Mouse (Mus musculus): ENCODE measurements at regions not wholly inside any gene's neighbourhood (a gene's known extent, or its start where the extent isn't known, plus 50 kb on each side); places are given as distances from the start of the nearest gene placed in this dataset.

DNA sequence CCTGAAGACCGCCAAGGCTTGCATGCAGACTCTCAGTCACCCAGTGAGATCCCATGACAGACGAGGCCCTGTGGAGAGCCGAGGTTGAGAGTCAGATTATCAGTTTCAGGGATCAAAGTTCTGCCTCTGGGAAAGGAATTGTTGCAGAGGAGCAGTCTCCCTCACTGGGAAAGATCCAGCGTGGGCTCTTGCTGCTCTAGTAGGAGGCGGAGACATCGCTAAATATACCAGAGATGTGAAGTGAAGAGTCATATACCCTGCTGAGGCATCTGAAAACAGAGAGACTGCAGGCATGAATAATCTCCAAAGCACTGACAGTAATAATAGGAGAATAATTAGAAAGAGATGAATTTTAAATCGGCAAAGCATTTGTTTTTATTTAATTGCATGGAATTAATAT is 106.6 kb upstream of the Auts2 start:
- no peak for DNase-seq (ENCODE audit: low spot score)

DNA sequence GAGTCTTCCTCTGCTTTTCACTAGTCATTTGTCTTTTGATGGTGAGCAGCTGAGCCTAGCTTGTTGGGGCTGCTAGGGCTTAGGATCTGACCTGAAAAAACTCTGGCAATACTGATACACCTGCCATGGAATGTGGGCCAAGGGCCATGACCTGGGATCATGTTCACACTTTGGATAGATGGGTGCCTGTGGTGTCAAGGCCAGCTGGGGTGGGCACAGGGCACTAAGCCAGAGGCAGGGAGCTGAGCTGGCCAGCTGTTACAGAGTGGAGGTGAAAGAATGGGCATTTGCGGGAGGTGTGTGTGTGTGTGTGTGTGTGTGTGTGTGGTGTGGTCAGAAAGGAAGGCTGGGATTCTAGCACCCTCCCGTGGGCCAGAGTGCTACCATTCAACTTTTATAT is 105.6 kb upstream of the Auts2 start:
- no peak for DNase-seq (ENCODE audit: low spot score)

DNA sequence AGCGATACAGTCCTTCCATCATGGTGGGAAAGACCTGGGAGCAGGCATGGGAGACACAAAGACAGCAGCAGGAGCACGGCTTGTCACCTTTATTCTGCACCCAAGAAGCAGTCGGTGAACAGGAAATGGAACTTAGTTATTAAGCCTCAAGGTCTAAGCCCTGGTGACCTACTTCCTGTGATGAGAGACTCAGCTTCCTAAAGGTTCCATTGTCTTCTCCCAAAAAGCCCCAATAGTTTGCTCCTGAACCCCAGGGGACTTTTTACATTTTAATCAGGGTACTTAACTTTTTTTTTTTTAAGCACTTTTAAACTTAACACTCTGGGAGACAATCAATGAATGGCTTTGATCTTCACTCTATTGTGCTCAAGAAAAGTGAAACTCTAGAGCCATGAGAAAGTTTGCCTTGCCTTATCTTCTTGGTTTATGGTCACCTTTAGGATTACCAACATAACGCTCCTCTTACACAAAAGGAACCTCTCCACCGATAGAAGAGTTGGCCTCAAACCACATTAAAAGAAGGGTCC is 101.6 kb upstream of the Auts2 start:
- DNase-seq (ENCODE audit: low spot score), result no peak

DNA sequence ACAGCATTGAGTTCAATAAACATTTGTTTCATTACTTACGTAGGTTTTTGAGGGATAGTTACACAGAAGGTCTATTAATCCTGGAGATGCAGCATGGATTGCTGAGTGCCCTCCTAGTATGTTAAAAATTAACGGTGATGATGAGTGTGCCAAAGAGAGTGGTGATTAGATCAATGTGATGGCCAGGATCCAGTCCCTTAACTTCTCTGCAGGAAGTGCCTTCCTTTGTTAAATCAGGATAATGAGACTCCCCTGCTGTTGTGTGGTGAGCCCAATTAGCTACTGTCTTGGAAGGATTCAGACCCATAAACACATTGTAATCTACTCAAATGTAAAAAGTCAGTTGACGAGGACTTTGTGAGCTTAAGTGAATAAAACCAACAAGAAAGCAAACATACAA is 100.1 kb upstream of the Auts2 start:
- DNase-seq (ENCODE audit: low spot score), result no peak

DNA sequence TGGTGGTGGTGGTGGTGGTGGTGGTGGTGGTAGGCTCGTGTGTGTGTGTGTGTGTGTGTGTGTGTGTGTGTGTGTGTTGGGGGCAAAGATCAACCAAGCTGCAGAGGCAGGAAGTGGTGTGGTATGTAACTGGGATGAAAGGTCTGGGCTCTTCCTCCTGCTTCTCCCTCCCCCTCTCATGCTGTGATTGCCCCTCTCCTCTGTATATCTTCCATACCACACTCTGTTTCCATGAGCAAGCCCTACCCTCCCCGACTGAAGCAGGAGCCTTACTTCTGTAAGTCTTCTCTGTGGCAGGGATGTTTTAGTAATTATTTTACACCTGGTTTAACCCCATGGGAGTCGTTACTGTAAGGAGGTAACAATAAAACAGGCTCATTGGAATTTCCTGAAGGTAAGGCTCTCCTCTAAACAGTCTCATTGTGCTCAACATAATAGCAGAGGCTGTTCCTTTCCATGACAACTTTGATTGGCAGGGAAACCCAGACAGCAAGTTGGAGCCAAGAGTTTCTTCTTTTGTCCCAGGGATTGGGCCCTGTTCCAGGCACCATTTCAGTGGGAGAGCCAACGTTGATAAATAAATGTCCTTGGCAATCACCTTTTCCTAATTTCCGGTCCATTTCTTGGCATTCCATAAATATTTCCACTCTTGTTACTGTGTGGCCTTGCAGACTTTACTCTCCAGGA is 90.2 kb upstream of the Auts2 start:
- DNase-seq (ENCODE audit: low spot score), result peak; percentile 23

DNA sequence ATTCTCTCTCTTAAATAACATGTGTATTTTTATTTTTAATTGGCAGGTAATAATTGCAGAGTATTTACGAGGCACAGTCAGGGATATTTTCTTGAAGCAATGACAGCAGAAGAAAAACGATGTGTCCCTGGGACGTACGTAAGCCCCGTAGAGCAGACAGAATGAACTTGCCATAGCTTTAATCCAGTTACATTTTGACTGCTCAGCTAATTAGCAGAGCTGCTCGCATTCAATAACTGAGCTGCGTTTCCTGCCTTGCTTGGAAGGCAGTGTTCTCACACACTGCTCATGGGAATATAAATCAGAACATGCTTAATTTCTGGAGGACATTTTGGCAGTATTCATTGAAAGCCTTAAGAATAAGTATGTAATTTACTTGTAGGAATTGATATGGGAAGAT is 78.6 kb upstream of the Auts2 start:
- DNase-seq (ENCODE audit: low spot score), result no peak

DNA sequence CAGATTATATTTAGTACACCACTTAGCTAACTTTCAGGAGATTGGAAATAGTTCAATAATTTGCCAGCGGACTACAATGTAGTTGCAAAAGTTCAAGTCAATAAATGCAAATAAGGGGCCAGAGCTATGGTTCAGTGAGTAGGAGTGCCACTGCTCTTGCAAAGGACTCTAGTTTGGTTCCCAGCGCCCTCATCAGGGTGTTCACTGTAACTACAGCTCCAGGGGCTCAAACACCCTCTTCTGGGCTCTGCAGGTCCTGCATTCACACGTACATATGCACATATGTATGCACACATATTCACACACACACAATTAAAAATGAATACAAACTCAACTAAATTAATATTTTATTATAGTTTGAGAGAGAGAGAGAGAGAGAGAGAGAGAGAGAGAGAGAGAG is 74.1 kb upstream of the Auts2 start:
- DNase-seq (ENCODE audit: low spot score), result no peak

DNA sequence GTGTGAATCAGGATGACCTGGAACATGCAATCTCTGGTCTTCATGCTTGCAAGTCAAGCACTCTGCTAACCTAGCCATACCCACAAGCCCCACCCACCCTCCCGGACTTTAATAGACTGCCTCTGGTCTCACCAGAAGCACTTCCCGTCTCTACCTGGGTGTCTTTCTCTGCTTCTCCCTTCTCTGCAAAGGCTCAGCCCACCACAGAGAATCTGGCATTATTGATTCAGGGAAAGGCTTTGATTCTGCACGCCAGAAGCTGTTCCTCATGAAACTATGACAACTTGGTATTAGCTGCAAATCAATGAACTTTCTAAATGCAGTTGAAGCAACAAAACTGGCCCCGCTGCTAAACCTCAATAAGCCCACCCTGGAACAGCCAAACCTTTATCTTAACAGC is 66.1 kb upstream of the Auts2 start:
- no peak for DNase-seq (ENCODE audit: low spot score)

DNA sequence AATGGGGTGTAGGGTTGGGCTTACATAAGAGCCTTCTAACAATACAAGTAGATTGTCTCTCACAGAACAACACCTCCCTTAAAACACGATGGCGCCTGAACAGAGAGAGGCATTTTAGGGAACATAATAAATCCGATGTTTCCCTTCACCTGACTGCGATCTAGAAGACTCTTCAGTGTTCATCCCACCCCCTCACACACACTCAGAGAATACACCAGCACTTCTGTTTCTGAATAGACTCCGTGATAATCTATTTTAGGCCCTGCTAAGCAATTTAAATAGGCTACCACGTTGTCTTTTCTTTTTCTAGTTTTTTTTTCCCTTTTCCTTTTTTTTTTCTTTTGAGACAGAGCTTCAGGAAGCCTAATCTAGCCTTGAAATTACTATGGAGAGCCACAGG is 63.1 kb upstream of the Auts2 start:
- DNase-seq (ENCODE audit: low spot score), result no peak

DNA sequence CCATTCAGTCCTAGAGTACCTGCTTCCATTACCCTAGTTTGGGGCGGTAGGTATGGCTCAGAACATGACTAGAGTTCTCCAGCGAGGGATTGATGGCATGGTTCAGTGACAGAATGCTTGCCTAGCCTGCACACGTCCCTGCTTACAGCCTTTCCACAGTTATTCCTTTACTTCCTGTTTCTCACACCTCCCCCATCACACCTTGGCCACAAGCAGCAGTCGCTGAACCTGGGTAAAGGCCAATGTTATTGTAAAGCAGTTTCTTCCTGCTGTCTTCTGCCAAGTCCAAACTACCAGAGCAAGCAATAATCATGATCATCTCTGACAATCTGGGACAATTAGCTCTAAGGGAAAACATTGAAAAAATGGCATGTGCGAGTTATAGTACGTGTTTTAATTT is 51.7 kb upstream of the Auts2 start:
- DNase-seq (ENCODE audit: low spot score), result no peak

All from lung, postnatal 25 days (tissue).